Mouse (Mus musculus) embryonic facial prominence, embryonic 13.5 days (tissue): ENCODE measurements around the gene H2al1f. TPM values are rescaled to one million over a fixed set of nuclear protein-coding genes. Genes with fewer than 3 reads are reported as not detected.
"Not testable (repeated sequence)": the region's sequence is repeated elsewhere in the genome, so short reads cannot be mapped to it uniquely, and the experiment has no call there.

Experiments
- ATAC-seq: fragments of 200-750 bp; cut with Nextera tagmentation; 2 replicates; pipeline ENCODE4 v1.8.0; 2017; ENCODE audit warnings: low read depth; ENCODE audit not compliant: insufficient number of reproducible peaks, insufficient read depth, low FRiP score, low TSS enrichment
- H3K27ac ChIP-seq: fragments of 300-500 bp; sonication (generic); 2 replicates; pipeline ENCODE4 v1.5.1; 2015; ENCODE audit warnings: moderate library complexity, mild to moderate bottlenecking, inconsistent platforms
- H3K27me3 ChIP-seq: fragments of 300-500 bp; sonication (generic); 2 replicates; pipeline ENCODE4 v1.6.1; 2015; ENCODE audit warnings: mild to moderate bottlenecking, inconsistent platforms
- H3K36me3 ChIP-seq: fragments of 300-500 bp; sonication (generic); 2 replicates; pipeline ENCODE4 v1.6.1; 2015; ENCODE audit warnings: mild to moderate bottlenecking, inconsistent platforms
- H3K4me1 ChIP-seq: fragments of 300-500 bp; sonication (generic); 2 replicates; pipeline ENCODE4 v1.6.1; 2015; ENCODE audit warnings: inconsistent platforms
- H3K4me2 ChIP-seq: fragments of 300-500 bp; sonication (generic); 2 replicates; pipeline ENCODE4 v1.6.1; 2015; ENCODE audit warnings: moderate library complexity, mild to moderate bottlenecking, inconsistent platforms
- H3K4me3 ChIP-seq: fragments of 300-500 bp; sonication (generic); 2 replicates; pipeline ENCODE4 v1.5.1; 2015; ENCODE audit warnings: mild to moderate bottlenecking, inconsistent platforms
- H3K9ac ChIP-seq: fragments of 300-500 bp; sonication (generic); 2 replicates; pipeline ENCODE4 v1.6.1; 2015; ENCODE audit warnings: mild to moderate bottlenecking, inconsistent platforms
- H3K9me3 ChIP-seq: fragments of 300-500 bp; sonication (generic); 2 replicates; pipeline ENCODE4 v1.6.1; 2016; ENCODE audit warnings: inconsistent platforms
- WGBS: fragments of 180-500 bp; shearing (Covaris S2); methylation state at CpG from one replicate; pipeline ENCODE4 v1.1.7; 2015; ENCODE audit warnings: mixed read lengths; 5-methylcytosine and 5-hydroxymethylcytosine counted together
- polyA plus RNA-seq: library from polyadenylated mRNA; unstranded; fragments of >200 nt; fragmentation: Nextera tagmentation; extraction: Ambion mirVana; gene quantifications from 2 replicates; pipeline ENCODE4 v1.2.1, GENCODE M21; 2015

Gene H2al1f
- polyA plus RNA-seq: not detected in 2 replicates

DNA sequence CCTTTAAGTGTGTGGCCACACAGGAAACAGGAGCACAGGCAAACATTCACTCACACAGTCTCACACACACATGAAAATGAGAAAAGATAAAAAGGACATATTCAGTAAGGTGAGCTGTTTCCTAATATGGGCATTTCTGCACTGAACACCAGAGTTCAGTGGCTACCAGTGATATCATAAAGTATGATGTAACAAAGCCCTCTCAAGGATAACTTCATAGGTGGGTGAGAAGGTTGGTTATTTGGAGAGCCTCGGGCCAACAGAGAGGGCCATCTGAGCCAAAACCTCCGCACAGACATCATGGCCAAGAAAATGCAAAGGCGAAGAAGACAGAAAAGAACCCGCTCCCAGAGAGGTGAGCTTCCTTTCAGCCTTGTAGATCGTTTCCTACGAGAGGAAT is at the start of gene H2al1f:
H2al1f (plus strand) TSS at position 301 of the 400 bp plus-strand sequence.
- not testable (repeated sequence) for H3K36me3 ChIP-seq, H3K4me2 ChIP-seq, H3K4me3 ChIP-seq, H3K27me3 ChIP-seq, H3K4me1 ChIP-seq, H3K27ac ChIP-seq, H3K9me3 ChIP-seq, ATAC-seq, H3K9ac ChIP-seq
- WGBS: no CpG with 5 or more reads among the region's 6 CpGs

DNA sequence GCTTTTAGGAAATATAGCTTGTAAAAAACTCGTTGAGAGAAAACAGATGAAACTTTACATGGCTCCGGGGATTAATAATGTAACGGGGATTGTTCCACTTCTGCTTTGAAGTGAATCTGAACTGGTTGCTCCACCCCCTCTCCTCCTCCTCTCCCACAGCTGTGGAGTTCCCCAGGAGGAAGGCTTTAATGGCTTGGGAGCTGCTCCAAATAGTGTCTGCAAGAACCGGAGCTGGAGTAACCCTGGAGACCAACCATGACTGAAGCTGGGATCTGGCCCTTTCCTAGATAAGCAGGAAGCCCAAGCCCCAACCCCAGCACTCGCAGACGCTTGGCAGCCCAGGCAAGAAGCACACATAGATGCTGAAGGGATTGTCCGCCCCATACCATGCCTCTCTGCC is 47.2 kb upstream of the H2al1f start:
- 57% methylated on average over 7 of the region's 7 CpGs for WGBS
- Histone ChIP-seq H3K9ac (no peak overlapping the region), H3K27me3 (peaks cover 42% of the 10 kb centered on the region), H3K4me2 (no peak overlapping the region), H3K4me1 (0 out of 2 replicates have a peak, but pooled peaks cover 4% of the 10 kb centered on the region), H3K4me3 (no peak overlapping the region), H3K9me3 (no peaks in the 10 kb centered on the region), H3K36me3 (no peaks in the 10 kb centered on the region), H3K27ac (no peak overlapping the region)
- ATAC-seq: no peak

DNA sequence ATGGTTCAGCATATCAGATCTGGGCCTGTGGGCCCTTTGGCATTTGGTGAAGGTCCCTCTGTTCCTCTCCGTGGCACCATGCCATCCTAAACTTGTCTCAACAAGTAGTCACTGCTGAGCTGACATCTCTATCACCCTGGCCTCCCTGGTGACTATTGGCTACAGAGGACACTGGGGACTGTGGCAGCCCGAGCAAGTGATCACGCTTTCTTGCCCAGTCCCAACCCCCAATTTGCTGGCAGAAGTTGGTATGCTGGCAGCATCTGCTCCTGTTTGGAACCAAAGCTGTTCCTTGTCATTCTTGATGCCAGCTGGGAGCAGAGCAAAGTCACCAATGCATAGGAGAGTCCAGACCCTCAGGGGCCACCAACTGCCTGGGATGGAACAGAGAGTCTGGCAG is 45.9 kb upstream of the H2al1f start:
- Histone ChIP-seq H3K27ac (no peak overlapping the region), H3K27me3 (peaks cover 42% of the 10 kb centered on the region)

DNA sequence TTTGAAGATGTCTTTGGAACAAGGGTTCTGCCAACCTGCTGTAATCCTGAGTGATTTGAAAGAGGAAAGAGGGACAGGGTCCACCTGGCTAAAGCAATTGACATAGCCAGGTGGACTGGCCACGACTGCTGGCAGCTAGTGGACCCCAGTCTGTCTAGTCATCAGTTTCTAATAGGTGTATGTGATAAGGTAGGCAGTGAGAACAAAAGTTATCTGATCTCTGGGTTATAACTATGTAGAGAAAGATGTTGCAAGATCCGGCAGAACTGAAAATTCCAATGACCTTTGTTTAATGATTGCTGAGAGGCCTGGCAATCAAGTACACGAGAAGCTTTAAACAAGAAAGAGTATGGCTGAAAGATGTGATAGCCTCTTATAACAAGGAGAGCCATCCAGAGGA is 41.8 kb upstream of the H2al1f start:
- Histone ChIP-seq H3K9ac (no peak overlapping the region), H3K27me3 (peaks cover 25% of the 10 kb centered on the region), H3K4me3 (no peak overlapping the region), H3K4me2 (no peak overlapping the region), H3K36me3 (no peaks in the 10 kb centered on the region), H3K9me3 (no peaks in the 10 kb centered on the region), H3K27ac (no peak overlapping the region), H3K4me1 (no peaks in the 10 kb centered on the region)
- no peak for ATAC-seq
- WGBS: 80% methylated on average over 3 of the region's 3 CpGs

More for the DNA sequence above, 45.9 kb upstream of the H2al1f start:
- 0 out of 2 replicates have a peak, but pooled peaks cover 4% of the 10 kb centered on the region for H3K4me1 ChIP-seq
- ATAC-seq: no peak
- WGBS: 89% methylated on average over 3 of the region's 3 CpGs
- no peaks in the 10 kb centered on the region for H3K9me3 ChIP-seq
- no peaks in the 10 kb centered on the region for H3K36me3 ChIP-seq
- H3K9ac ChIP-seq: no peak overlapping the region
- H3K4me3 ChIP-seq: no peak overlapping the region
- H3K4me2 ChIP-seq: no peak overlapping the region

DNA sequence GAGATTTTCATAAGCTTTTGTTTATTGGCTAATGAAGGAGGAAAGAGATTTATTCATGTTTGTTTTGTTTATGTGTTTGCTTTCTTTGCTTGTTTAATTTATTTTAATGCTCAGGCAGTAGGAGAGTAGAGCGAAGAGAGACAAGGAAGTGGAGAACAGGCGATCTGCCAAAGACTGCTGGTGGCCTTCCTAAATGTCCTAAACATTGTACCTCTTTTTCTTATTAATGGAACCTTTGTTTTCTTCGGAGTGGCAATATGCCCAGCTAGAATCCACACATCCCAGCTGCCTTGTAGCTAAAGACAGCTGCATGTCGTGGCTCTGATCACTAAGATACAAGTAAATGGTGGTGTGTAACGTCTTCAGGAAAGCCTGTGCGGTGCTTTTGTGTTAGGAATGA is 37.9 kb upstream of the H2al1f start:
- Histone ChIP-seq H3K4me1 (no peaks in the 10 kb centered on the region), H3K9ac (no peak overlapping the region), H3K4me3 (no peak overlapping the region), H3K4me2 (no peak overlapping the region), H3K9me3 (no peaks in the 10 kb centered on the region), H3K27ac (no peak overlapping the region), H3K36me3 (no peaks in the 10 kb centered on the region), H3K27me3 (peaks cover 22% of the 10 kb centered on the region; the same call in 1 of the 2 replicates)
- WGBS: 83% methylated on average over 6 of the region's 6 CpGs
- ATAC-seq: no peak

DNA sequence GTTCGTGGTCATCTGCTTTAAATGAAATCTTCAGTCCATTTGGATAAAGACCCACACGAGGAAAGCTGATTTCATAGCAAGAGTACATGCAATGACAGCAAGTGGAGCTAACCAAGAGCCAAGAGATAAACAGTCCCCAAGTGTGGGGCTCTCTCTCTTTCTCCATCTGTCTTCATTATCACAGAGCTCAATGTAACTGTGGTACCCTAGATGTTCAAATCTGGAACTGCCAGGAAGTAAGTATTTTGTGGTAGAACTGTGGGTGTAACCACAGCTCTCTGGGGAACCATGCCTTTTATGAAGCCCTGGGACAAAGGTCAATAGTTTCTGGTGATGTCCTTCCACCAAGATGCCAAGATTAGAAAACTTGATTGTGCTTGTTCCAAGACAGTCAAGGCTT is 34.2 kb upstream of the H2al1f start:
- Histone ChIP-seq H3K4me3 (no peak overlapping the region), H3K9me3 (no peaks in the 10 kb centered on the region), H3K4me1 (no peaks in the 10 kb centered on the region), H3K36me3 (no peaks in the 10 kb centered on the region), H3K4me2 (no peak overlapping the region), H3K9ac (no peak overlapping the region), H3K27ac (no peak overlapping the region), H3K27me3 (peaks cover 16% of the 10 kb centered on the region; the same call in 1 of the 2 replicates)
- no peak for ATAC-seq
- WGBS: 60% methylated on average over 2 of the region's 2 CpGs

DNA sequence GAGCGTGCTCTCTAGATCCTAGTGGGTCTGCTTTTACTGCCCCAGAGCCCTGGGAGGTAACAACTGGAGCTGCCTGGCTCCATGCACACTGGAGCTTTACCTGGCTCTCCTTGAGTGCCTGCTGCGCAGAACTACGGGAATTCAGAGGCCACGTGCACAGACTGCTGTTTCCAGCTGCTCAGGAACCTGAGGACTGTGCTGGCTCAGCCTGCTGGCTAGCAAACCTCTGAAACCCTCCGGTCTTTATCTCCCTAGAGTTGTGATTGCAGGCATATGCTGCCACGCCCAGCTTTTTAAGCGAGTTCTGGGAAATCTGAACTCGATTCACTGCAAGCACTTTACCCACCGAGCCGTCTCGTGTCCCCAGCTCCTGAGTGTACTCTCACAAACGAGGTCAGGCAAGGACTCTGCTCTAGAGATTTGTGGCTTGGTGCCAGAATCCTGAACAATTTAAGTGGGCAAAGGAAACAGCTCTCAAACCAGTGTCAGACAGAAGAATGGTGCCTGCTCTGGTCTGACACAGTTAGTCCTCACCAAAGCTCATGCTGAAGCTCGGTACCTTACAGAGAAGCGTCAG is 26.6 kb upstream of the H2al1f start:
- H3K4me3 ChIP-seq: no peak overlapping the region
- no peak overlapping the region for H3K9ac ChIP-seq
- 65% methylated on average over 14 of the region's 14 CpGs for WGBS
- no peaks in the 10 kb centered on the region for H3K9me3 ChIP-seq
- H3K4me1 ChIP-seq: no peaks in the 10 kb centered on the region
- ATAC-seq: no peak
- no peaks in the 10 kb centered on the region for H3K36me3 ChIP-seq
- H3K4me2 ChIP-seq: no peak overlapping the region
- H3K27ac ChIP-seq: no peak overlapping the region
- peaks cover 49% of the 10 kb centered on the region for H3K27me3 ChIP-seq

DNA sequence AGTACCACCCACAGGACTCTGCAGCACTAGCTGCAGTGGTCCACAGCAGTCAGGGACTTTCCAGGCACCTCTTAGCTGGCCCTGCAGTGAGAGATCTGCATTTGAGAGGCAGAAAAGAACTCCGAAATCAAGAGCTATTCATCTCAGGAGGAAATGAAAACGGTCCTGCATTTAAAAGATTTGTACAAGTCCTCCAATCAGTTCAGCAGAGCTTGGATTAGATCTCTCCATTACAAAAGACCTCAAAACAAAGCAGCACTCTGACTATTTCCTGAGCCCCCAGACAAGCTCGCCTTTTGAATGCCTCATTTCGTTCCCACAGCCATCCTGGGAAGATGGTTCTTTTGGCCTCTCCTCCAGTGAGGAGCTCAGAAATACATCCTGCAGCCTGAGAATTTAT is 25.7 kb upstream of the H2al1f start:
- no peak overlapping the region for H3K4me2 ChIP-seq
- peaks cover 55% of the 10 kb centered on the region for H3K27me3 ChIP-seq
- no peak overlapping the region for H3K27ac ChIP-seq
- no peak overlapping the region for H3K9ac ChIP-seq
- H3K4me3 ChIP-seq: no peak overlapping the region
- H3K4me1 ChIP-seq: no peaks in the 10 kb centered on the region
- no peak for ATAC-seq
- H3K9me3 ChIP-seq: no peaks in the 10 kb centered on the region
- H3K36me3 ChIP-seq: no peaks in the 10 kb centered on the region
- WGBS: 62% methylated on average over 4 of the region's 4 CpGs

DNA sequence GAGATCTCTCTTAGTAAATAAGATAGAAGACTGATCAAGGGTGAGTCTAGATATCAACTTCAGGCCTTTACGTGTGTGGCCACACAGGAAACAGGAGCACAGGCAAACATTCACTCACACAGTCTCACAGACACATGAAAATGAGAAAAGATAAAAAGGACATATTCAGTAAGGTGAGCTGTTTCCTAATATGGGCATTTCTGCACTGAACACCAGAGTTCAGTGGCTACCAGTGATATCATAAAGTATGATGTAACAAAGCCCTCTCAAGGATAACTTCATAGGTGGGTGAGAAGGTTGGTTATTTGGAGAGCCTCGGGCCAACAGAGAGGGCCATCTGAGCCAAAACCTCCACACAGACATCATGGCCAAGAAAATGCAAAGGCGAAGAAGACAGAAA is 16.0 kb upstream of the H2al1f start, which contains the start of gene H2al1a:
H2al1a (plus strand) TSS at position 301 of the 400 bp plus-strand sequence.
- H3K36me3 ChIP-seq, H3K4me3 ChIP-seq, H3K9me3 ChIP-seq, H3K27me3 ChIP-seq, H3K9ac ChIP-seq, H3K4me2 ChIP-seq, ATAC-seq, H3K4me1 ChIP-seq, H3K27ac ChIP-seq: not testable (repeated sequence)
- no CpG with 5 or more reads among the region's 3 CpGs for WGBS

DNA sequence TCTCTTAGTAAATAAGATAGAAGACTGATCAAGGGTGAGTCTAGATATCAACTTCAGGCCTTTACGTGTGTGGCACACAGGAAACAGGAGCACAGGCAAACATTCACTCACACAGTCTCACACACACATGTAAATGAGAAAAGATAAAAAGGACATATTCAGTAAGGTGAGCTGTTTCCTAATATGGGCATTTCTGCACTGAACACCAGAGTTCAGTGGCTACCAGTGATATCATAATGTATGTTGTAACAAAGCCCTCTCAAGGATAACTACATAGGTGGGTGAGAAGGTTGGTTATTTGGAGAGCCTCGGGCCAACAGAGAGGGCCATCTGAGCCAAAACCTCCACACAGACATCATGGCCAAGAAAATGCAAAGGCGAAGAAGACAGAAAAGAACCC is 12.8 kb upstream of the H2al1f start, which contains the start of gene H2al1b:
H2al1b (plus strand) TSS at position 301 of the 400 bp plus-strand sequence.
- 92% methylated on average over 1 of the region's 3 CpGs for WGBS
- ATAC-seq: not testable (repeated sequence)

DNA sequence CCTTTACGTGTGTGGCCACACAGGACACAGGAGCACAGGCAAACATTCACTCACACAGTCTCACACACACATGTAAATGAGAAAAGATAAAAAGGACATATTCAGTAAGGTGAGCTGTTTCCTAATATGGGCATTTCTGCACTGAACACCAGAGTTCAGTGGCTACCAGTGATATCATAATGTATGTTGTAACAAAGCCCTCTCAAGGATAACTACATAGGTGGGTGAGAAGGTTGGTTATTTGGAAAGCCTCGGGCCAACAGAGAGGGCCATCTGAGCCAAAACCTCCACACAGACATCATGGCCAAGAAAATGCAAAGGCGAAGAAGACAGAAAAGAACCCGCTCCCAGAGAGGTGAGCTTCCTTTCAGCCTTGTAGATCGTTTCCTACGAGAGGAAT is 9.6 kb upstream of the H2al1f start, which contains the start of gene H2al1c:
H2al1c (plus strand) TSS at position 301 of the 400 bp plus-strand sequence.
- H3K27me3 ChIP-seq, H3K27ac ChIP-seq, H3K9ac ChIP-seq, H3K4me3 ChIP-seq, H3K4me1 ChIP-seq, H3K36me3 ChIP-seq, H3K9me3 ChIP-seq, ATAC-seq, H3K4me2 ChIP-seq: not testable (repeated sequence)
- WGBS: 85% methylated on average over 2 of the region's 6 CpGs

More for the DNA sequence above, 12.8 kb upstream of the H2al1f start, which contains the start of gene H2al1b:
- H3K4me1 ChIP-seq, H3K9ac ChIP-seq, H3K27me3 ChIP-seq, H3K36me3 ChIP-seq, H3K4me3 ChIP-seq, H3K27ac ChIP-seq, H3K9me3 ChIP-seq, H3K4me2 ChIP-seq: not testable (repeated sequence)

DNA sequence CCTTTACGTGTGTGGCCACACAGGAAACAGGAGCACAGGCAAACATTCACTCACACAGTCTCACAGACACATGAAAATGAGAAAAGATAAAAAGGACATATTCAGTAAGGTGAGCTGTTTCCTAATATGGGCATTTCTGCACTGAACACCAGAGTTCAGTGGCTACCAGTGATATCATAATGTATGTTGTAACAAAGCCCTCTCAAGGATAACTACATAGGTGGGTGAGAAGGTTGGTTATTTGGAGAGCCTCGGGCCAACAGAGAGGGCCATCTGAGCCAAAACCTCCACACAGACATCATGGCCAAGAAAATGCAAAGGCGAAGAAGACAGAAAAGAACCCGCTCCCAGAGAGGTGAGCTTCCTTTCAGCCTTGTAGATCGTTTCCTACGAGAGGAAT is 6.4 kb upstream of the H2al1f start, which contains the start of gene H2al1d:
H2al1d (plus strand) TSS at position 301 of the 400 bp plus-strand sequence.
- not testable (repeated sequence) for H3K27ac ChIP-seq, H3K9ac ChIP-seq, H3K9me3 ChIP-seq, H3K27me3 ChIP-seq, ATAC-seq, H3K4me1 ChIP-seq, H3K4me3 ChIP-seq, H3K36me3 ChIP-seq, H3K4me2 ChIP-seq
- WGBS: no CpG with 5 or more reads among the region's 6 CpGs
